Mouse (Mus musculus): ENCODE results near the gene Bub1b. TPM values are rescaled to one million over a fixed set of nuclear protein-coding genes. Genes with fewer than 3 reads are reported as not detected.

The Bub1b gene
- total RNA-seq (2023), result 32.8 and 37.9 TPM in 2 replicates

DNA sequence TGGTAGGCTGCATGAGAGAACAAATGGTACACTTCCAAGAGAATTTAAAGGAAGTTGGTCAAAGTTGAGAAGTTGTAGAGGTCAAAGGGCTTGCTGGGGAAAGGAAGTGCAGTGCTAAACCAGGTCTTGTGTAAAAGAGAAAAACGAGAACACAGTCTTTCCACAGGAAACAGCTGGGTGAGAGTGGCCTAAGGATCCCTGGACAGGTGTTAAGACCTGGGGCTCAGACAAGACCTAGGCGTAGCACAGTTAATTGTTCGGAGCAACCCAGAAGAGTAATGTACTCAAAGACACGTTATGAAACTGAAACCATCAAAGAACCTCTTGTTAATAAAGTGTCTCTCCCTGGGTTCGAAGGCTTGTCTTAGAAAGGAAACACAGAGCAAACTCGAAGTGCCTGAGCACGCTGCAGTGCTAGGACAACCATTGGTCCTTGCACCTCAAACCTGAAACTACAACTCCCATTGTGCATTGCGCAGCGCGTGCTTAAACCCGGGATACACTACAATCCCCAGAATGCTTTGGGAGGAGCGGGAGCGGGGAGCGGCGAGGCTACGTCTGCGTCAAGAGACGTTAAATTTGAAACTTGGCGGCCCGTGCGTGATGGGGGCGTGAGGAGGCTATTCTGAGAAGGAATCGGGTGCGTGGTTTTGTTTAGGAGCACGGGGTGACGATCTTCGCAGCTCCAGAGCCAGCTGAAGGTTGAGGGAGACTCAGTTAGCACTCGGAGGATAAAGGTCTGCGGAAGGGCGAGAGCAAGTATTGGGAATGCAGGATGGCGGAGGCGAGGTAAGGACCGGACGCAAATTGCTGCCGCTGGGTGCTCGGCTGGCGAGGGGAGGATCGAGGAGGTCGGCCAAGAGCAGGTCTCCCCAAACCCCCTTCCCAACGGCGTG lies at the start of gene Bub1b:
TSS of gene Bub1b (plus strand) at position 539 of the 896 bp plus-strand sequence.

DNA sequence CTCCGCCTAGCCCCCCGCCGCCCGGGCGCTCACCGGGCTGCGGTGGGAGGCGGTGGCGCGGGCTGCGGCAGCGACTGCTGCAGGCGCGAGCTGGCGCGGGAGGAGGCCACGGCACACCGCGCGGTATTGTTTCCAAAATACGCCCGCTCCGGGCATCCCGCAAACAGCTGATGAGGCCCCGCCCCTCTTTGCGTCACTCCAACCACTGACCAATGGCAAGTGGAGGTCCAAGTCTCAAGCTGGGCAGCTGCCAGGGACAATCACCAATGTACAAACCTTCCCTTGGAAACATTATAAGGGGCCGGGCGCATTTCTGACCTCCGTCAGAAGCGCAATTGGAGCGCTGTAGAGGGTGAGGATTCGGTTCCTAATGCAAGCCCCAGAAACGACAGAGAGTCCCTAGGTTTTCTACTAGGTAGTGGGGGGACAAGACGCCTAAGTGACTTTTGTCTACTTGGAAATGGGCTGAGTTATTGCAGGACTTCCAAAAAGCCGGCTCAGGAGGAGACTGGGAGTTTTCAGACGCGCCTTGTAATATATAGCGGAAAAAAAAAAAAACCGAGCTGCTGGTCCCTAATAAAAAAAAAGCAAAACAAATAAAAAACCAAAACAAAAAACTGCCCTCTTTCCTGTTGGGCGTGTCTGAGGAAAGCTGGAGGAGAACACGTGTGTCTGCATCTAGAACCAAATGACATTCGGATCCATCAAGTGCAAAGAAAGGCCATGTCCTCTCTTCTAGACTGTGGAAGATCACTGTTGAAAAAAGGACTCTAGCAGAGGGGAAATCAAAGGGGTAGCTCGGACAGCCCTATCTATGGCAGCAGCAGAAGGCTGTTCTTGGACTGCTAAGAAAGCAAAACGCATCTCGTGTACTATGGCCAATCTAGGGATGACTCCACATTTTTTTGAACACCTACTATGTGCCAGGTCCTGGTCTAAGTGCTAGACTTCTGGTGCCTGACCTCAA lies 48.2 kb upstream of the Bub1b start, which contains the start of gene Bmf:
TSS of gene Bmf (minus strand) at position 181 of the 967 bp plus-strand sequence.

DNA sequence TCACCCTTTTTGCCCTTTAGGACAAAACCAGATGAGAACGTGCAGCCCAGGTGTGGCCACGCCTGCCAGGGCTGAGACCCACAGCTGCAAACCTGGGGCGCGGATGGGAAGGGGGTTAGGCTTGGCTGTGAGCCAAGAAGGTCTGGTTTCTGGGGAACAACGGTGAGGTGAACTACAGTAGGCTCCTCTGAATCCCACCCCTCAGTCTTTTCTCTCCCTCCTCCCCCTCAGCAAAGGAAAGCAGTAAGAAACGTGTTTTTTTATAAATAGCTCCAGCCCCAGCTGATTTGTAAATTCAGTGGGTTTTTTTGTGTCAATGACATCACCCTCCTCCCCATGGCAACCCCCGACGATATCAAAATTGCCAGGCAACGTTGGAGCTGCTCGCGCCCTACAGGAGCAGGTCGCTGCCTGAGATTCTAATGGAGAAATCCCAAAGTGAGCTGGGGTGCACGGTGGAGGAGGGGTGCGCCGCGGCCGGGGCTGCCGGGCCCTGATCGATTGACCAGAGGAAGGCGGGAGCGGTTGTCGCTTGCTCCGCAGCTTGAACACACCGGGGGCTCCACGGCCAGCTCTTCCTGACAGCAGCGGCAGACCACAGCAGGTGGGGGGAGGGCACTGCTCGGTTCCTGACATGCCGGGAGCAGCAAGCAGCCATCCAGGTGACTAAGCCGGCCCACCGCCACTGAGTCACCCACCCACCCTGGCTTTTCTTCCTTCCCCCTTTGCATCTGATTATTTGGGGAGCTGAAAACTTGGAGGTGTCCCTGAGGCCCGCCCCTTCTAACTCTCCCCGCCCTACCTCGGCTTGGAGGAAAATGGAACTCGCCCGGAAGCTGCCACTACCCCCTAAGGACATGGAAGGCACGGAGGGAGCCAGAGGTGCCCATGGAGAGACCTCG lies 65.1 kb downstream of the Bub1b start, which contains the start of gene Pak6:
TSS of gene Pak6 (plus strand) at position 402 of the 902 bp plus-strand sequence.

Other genes with a start within 250 kb of the Bub1b start
- not detected in 2 replicates for gene Gpr176, start 224.8 kb upstream of the Bub1b start, total RNA-seq (2023)
- gene Eif2ak4, start 209.6 kb upstream of the Bub1b start, total RNA-seq (2023), result 7.4 and 8.2 TPM in 2 replicates
- gene Srp14, start 118.5 kb upstream of the Bub1b start, total RNA-seq (2023), result 64.4 and 66.7 TPM in 2 replicates
- gene Bmf, start 48.5 kb upstream of the Bub1b start, total RNA-seq (2023), result 5.6 and 13.9 TPM in 2 replicates
- gene Pak6, start 65.1 kb downstream of the Bub1b start, total RNA-seq (2023), result 0.23 TPM in 1 of 2 replicates, not detected in the other
- 1.3 and 2.1 TPM in 2 replicates for gene Ankrd63, start 105.8 kb downstream of the Bub1b start, total RNA-seq (2023)
- 141 and 180 TPM in 2 replicates for gene Plcb2, start 130.2 kb downstream of the Bub1b start, total RNA-seq (2023)
- 11.2 and 12.4 TPM in 2 replicates for gene Inafm2, start 147.5 kb downstream of the Bub1b start, total RNA-seq (2023)
- 0.25 TPM in 1 of 2 replicates, not detected in the other for gene Ccdc9b, start 164.4 kb downstream of the Bub1b start, total RNA-seq (2023)
- gene Phgr1, start 174.6 kb downstream of the Bub1b start, total RNA-seq (2023), result not detected in 2 replicates
- not detected in 2 replicates for gene Disp2, start 181.5 kb downstream of the Bub1b start, total RNA-seq (2023)
- 35.7 and 38.8 TPM in 2 replicates for gene Knstrn, start 215.8 kb downstream of the Bub1b start, total RNA-seq (2023)

Measured in neutrophil, adult 65 days (primary cell).